Mouse (Mus musculus) bone marrow macrophage, adult 2 months (primary cell): ENCODE measurements at regions not wholly inside any gene's neighbourhood (a gene's known extent, or its start where the extent isn't known, plus 50 kb on each side); places are given as distances from the start of the nearest gene placed in this dataset.

ENCODE experiments used
- CTCF ChIP-seq: IDR thresholded peaks from 2 replicates; pipeline ENCODE4 v1.5.1; 2012; ENCODE audit warnings: low read depth, mild to moderate bottlenecking, low read length, moderate library complexity
- POLR2A ChIP-seq: IDR thresholded peaks from 2 replicates; pipeline ENCODE4 v1.6.1; 2012; ENCODE audit warnings: mild to moderate bottlenecking, low read depth, low read length, borderline replicate concordance

DNA sequence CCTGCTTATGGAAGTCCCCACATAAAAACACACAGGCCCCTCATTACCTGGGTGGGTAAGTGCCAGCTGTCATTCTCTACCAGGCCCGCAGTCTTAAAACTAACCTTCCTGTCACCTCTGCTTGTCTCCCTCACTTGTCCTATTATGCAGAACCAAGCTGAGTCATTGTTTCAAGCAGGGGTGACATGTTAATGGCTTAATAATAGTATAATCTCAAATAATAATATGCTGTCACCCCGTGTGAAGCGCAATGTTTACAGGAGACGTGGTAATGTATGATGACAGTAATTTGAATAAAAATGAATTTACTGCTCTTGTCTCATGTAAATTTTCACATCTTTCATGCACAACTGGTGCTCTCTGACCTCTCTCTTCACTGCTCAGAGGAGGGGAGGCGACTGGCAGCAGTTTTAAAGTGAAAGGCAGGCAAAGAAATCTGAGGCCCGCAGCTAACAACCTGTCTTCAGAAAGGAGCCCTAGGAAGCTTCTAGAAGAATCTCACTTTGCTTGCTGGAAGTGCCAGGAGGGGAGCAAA, 357.2 kb upstream of the Mki67 start:
- TF ChIP-seq CTCF, result no peak
- TF ChIP-seq POLR2A, result no peak
